In genomic region chr3:65110190-65110589, GRCm38 (mm10) we compare ENCODE assay signal across 10 mouse cellular contexts. TPM values are rescaled to one million over a fixed set of nuclear protein-coding genes. Genes with fewer than 3 reads are reported as not detected.
DNase-seq lines count a peak whose midpoint lies in the region; ATAC-seq and TF ChIP-seq lines count a peak whose summit lies in the region.
"Had no signal": no experiment of that assay in that cellular context is flagged by ENCODE, and none has a peak within 500 bp of the region (broad histone marks: within the 10 kb centered on the region; RNA-seq: fewer than 3 reads in every experiment).

No protein-coding gene starts in this region.

- 40% methylated on average over 9 of the region's 9 CpGs for WGBS in lung, embryonic 15.5 days
- 59% methylated on average over 9 of the region's 9 CpGs for WGBS in limb, embryonic 12.5 days
- 58% methylated on average over 9 of the region's 9 CpGs for WGBS in stomach, postnatal 0 days

- peaks cover 11% of the 10 kb centered on the region for H3K4me1 ChIP-seq in lung, embryonic 15.5 days
- H3K4me1 ChIP-seq in limb, embryonic 12.5 days (replicated peaks): 0 out of 2 replicates have a peak, but pooled peaks cover 8% of the 10 kb centered on the region
- H3K4me1 ChIP-seq in stomach, postnatal 0 days (replicated peaks; ENCODE audit: control insufficient read depth, insufficient read depth): no peaks in the 10 kb centered on the region

- H3K36me3 ChIP-seq in lung, embryonic 15.5 days: no peaks in the 10 kb centered on the region
- H3K36me3 ChIP-seq in limb, embryonic 12.5 days: no peaks in the 10 kb centered on the region
- no peaks in the 10 kb centered on the region for H3K36me3 ChIP-seq in stomach, postnatal 0 days (ENCODE audit: control insufficient read depth, insufficient read depth, low read length)

- no peak for TF ChIP-seq EP300 in stomach, postnatal 0 days (optimal IDR thresholded peaks at IDR 0.05)

- H3K4me3 ChIP-seq in lung, embryonic 15.5 days: peak overlapping the region; percentile 38; the same call in 1 of the 2 replicates
- H3K4me3 ChIP-seq in limb, embryonic 12.5 days (replicated peaks): peak overlapping the region; percentile 45
- H3K4me3 ChIP-seq in stomach, postnatal 0 days (ENCODE audit: low read depth, low read length): peak overlapping the region; percentile 31; the same call in 1 of the 2 replicates

- ATAC-seq in cerebellum, adult (ENCODE audit: insufficient number of reproducible peaks, low FRiP score, low TSS enrichment): no peak
- ATAC-seq in lung, embryonic 15.5 days (ENCODE audit: borderline replicate concordance, extremely low read depth, low FRiP score, low TSS enrichment): no peak
- no peak for ATAC-seq in limb, embryonic 12.5 days (ENCODE audit: insufficient number of reproducible peaks, insufficient read depth, low FRiP score, low TSS enrichment, low read depth)
- no peak for ATAC-seq in stomach, postnatal 0 days (ENCODE audit: low FRiP score, low TSS enrichment)

- DNase-seq in cerebellum, adult 8-10 months: peak; percentile 35
- DNase-seq in lung, postnatal 25 days (ENCODE audit: low spot score): no peak
- no peak for DNase-seq in stomach, postnatal 0 days (ENCODE audit: low spot score)
- no peak for DNase-seq in frontal cortex, postnatal 10 days (ENCODE audit: low spot score in 2 of 2)
- DNase-seq in left cerebral cortex, adult 9 months (ENCODE audit: low spot score in 2 of 2): no peak
- DNase-seq: kidney, adult 11 months; thymus, postnatal 36 days had no signal

- H3K27me3 ChIP-seq in lung, embryonic 15.5 days: peaks cover 13% of the 10 kb centered on the region; the same call in 1 of the 2 replicates
- H3K27me3 ChIP-seq in limb, embryonic 12.5 days: peaks cover 34% of the 10 kb centered on the region
- no peaks in the 10 kb centered on the region for H3K27me3 ChIP-seq in stomach, postnatal 0 days (ENCODE audit: control insufficient read depth, insufficient read depth, low read length)

- no peak overlapping the region for H3K27ac ChIP-seq in lung, embryonic 15.5 days
- no peak overlapping the region for H3K27ac ChIP-seq in limb, embryonic 12.5 days
- H3K27ac ChIP-seq in stomach, postnatal 0 days (replicated peaks): no peak overlapping the region

- TF ChIP-seq CTCF in stomach, postnatal 0 days (IDR thresholded peaks at IDR 0.05; ENCODE audit: low read depth): no peak

- H3K9me3 ChIP-seq in lung, embryonic 15.5 days: no peaks in the 10 kb centered on the region
- 0 out of 2 replicates have a peak, but pooled peaks cover 4% of the 10 kb centered on the region for H3K9me3 ChIP-seq in limb, embryonic 12.5 days
- H3K9me3 ChIP-seq in stomach, postnatal 0 days (ENCODE audit: control insufficient read depth, low read length): no peaks in the 10 kb centered on the region

- no peak overlapping the region for H3K9ac ChIP-seq in lung, embryonic 15.5 days
- no peak overlapping the region for H3K9ac ChIP-seq in limb, embryonic 12.5 days (replicated peaks)
- no peak overlapping the region for H3K9ac ChIP-seq in stomach, postnatal 0 days (ENCODE audit: low read length)

- peak overlapping the region; percentile 79 for H3K4me2 ChIP-seq in lung, embryonic 15.5 days
- peak overlapping the region; percentile 78 for H3K4me2 ChIP-seq in limb, embryonic 12.5 days
- H3K4me2 ChIP-seq in stomach, postnatal 0 days (replicated peaks; ENCODE audit: low read depth): no peak overlapping the region

RNA-seq across cellular contexts. Expression of gene Kcnab1, which starts 1.0 kb away (rescaled TPM):
- polyA plus RNA-seq in lung, embryonic 15.5 days (2015; fragmentation: Nextera tagmentation; extraction: Ambion mirVana): 2.2 and 2.3 TPM in 2 replicates
- 8.5 and 8.6 TPM in 2 replicates for polyA plus RNA-seq in limb, embryonic 12.5 days (2016; fragmentation: Nextera tagmentation; extraction: Ambion mirVana)
- polyA plus RNA-seq in stomach, postnatal 0 days (2015; fragmentation: Nextera tagmentation; extraction: Ambion mirVana): 1.1 and 1.2 TPM in 2 replicates
